Mouse (Mus musculus): ENCODE results near the gene Ube2t. TPM values are rescaled to one million over a fixed set of nuclear protein-coding genes. Genes with fewer than 3 reads are reported as not detected.

Ube2t gene
- total RNA-seq, 1 experiment = 29.7 TPM

DNA sequence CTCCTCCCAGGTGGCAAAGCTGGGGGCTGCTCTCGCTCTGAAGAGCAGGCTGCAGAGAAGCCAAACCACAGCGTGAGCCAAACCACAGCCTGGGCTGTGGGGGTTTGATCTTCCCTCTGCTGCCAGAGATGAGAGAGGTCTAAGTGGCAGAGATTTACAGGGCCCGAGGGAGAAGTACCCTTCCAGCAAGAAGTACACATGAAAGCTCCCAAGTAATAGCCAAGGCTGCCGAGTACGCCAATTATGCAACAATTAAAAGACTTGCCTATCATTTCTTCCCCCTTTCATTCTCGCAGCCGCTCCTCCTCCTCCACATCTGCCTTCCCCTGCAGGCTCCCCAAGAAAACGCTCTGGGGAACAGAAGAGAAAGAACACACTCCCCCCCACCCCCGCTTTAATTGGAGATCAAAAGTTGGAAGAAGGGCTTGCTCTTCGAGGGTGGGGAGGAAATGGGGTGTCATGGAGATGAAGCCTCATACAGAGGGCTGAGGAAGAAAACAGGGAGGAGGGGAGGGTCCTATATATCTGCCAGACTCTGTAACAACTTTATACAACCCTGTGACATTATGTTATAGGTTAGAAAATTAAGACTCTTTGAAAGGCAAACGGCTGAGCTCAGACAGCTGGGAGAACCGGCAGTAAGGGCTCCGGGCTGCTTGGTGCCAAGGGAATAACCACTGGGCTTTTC, 56.9 kb downstream of the Ube2t start:
- no peaks in the 10 kb centered on the region for H3K9me3 ChIP-seq (ENCODE audit: control insufficient read depth, insufficient read depth, low read depth, low read length)
- no peak for DNase-seq (ENCODE audit: low read depth, low spot score)
- H3K4me1 ChIP-seq (ENCODE audit: control insufficient read depth in 2 of 2, insufficient read depth in 2 of 2, low read length in 2 of 2, poor library complexity in 1 of 2) = no peaks in the 10 kb centered on the region; a peak in 1 of 4 replicates
- no peak overlapping the region for H3K4me3 ChIP-seq (ENCODE audit: insufficient read depth in 1 of 2, low read depth in 1 of 2, low read length in 2 of 2, poor library complexity in 1 of 2, severe bottlenecking in 1 of 2)
- no peak for TF ChIP-seq ZC3H11A (IDR thresholded peaks at IDR 0.05; ENCODE audit: borderline replicate concordance, low read depth, low read length)
- no peak for TF ChIP-seq ZNF384 (IDR thresholded peaks at IDR 0.05; ENCODE audit: low read depth, low read length)
- no peak for TF ChIP-seq HCFC1 (IDR thresholded peaks at IDR 0.05; ENCODE audit: borderline replicate concordance, insufficient read depth, low read length)
- no peak for TF ChIP-seq MAFK (IDR thresholded peaks at IDR 0.05; ENCODE audit: insufficient read depth, low read depth, low read length)
- no peak for TF ChIP-seq CHD2 (IDR thresholded peaks at IDR 0.05; ENCODE audit: low read depth, low read length)
- H3K9ac ChIP-seq (ENCODE audit: insufficient read depth, low read depth, low read length, poor library complexity, severe bottlenecking) = no peak overlapping the region
- no peaks in the 10 kb centered on the region for H3K36me3 ChIP-seq (ENCODE audit: control insufficient read depth, insufficient read depth, low read length, poor library complexity, severe bottlenecking)
- H3K27ac ChIP-seq (ENCODE audit: insufficient read depth, low read depth, low read length, poor library complexity, severe bottlenecking) = no peak overlapping the region
- in situ Hi-C loops (cut with MboI; ENCODE audit: low sequenced_read_pairs in 2 of 2, unreplicated experiment in 2 of 2) = no loop called here

DNA sequence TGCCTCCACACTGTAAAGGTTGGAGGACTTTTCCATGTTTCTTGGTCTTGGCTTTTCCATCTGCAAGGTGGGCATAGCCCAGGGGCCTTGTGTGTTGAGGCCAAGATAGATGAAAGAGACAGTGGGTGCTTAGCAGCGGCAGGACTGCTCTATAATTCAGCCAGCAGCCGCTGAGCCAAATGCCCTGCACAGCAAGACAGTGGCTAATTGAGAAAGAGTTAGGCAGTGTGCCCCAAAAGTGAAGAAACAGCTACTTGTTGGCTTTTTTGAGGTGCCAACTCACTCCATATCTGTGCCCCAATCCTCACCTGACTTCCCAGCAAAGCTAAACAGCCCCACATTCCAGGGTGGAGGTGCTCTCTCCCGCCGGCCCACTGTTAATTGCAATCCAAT, 57.4 kb downstream of the Ube2t start:
- TF ChIP-seq ZC3H11A (IDR thresholded peaks at IDR 0.05; ENCODE audit: borderline replicate concordance, low read depth, low read length) (no peak), CHD2 (IDR thresholded peaks at IDR 0.05; ENCODE audit: low read depth, low read length) (no peak), MAFK (IDR thresholded peaks at IDR 0.05; ENCODE audit: insufficient read depth, low read depth, low read length) (no peak), HCFC1 (IDR thresholded peaks at IDR 0.05; ENCODE audit: borderline replicate concordance, insufficient read depth, low read length) (no peak), ZNF384 (IDR thresholded peaks at IDR 0.05; ENCODE audit: low read depth, low read length) (no peak)
- no peak overlapping the region for H3K27ac ChIP-seq (ENCODE audit: insufficient read depth, low read depth, low read length, poor library complexity, severe bottlenecking)
- no peak overlapping the region for H3K9ac ChIP-seq (ENCODE audit: insufficient read depth, low read depth, low read length, poor library complexity, severe bottlenecking)
- no peak for DNase-seq (ENCODE audit: low read depth, low spot score)
- no peak overlapping the region for H3K4me3 ChIP-seq (ENCODE audit: insufficient read depth in 1 of 2, low read depth in 1 of 2, low read length in 2 of 2, poor library complexity in 1 of 2, severe bottlenecking in 1 of 2)
- H3K36me3 ChIP-seq (ENCODE audit: control insufficient read depth, insufficient read depth, low read length, poor library complexity, severe bottlenecking) = no peaks in the 10 kb centered on the region
- no peaks in the 10 kb centered on the region for H3K9me3 ChIP-seq (ENCODE audit: control insufficient read depth, insufficient read depth, low read depth, low read length)
- H3K4me1 ChIP-seq (ENCODE audit: control insufficient read depth in 2 of 2, insufficient read depth in 2 of 2, low read length in 2 of 2, poor library complexity in 1 of 2) = no peaks in the 10 kb centered on the region; a peak in 1 of 4 replicates
- in situ Hi-C loops (cut with MboI; ENCODE audit: low sequenced_read_pairs in 2 of 2, unreplicated experiment in 2 of 2) = no loop called here

DNA sequence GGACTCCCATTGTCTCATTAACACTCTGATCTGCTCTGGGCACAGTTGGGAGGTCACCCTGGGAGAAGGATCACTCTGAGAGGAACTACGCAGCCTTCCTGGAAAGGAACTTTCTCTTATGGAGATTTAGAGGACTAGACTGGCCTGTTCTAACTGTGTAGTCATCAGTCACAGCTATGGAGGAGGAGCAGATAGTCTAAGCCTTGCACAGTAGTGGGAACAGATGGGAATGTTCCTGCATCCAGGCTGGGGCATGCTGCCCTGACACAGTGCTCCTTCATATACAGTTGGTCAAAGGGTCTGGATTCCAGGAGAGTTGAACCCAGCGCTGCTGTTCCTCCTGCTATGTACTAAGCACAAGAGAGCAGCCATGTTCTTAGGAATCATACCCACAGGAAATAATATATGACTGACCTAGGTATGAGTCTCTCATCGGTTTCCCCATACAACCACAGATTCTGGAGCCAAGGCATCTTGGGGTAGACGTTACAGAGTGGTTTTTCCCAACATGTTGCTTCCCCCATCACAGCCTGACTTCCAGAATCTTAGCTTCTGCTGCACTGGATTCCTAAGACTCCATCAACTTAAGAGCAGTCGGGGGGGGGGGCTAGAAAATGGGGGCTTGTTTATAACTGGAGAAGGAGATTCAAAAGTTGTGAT, 58.0 kb downstream of the Ube2t start:
- TF ChIP-seq ZC3H11A (IDR thresholded peaks at IDR 0.05; ENCODE audit: borderline replicate concordance, low read depth, low read length) (no peak), ZNF384 (IDR thresholded peaks at IDR 0.05; ENCODE audit: low read depth, low read length) (no peak), HCFC1 (IDR thresholded peaks at IDR 0.05; ENCODE audit: borderline replicate concordance, insufficient read depth, low read length) (no peak), CHD2 (IDR thresholded peaks at IDR 0.05; ENCODE audit: low read depth, low read length) (no peak)
- no peak for DNase-seq (ENCODE audit: low read depth, low spot score)
- H3K36me3 ChIP-seq (ENCODE audit: control insufficient read depth, insufficient read depth, low read length, poor library complexity, severe bottlenecking) = no peaks in the 10 kb centered on the region
- in situ Hi-C loops (cut with MboI; ENCODE audit: low sequenced_read_pairs in 2 of 2, unreplicated experiment in 2 of 2) = no loop called here
- H3K27ac ChIP-seq (ENCODE audit: insufficient read depth, low read depth, low read length, poor library complexity, severe bottlenecking) = no peak overlapping the region
- H3K9ac ChIP-seq (ENCODE audit: insufficient read depth, low read depth, low read length, poor library complexity, severe bottlenecking) = no peak overlapping the region
- no peaks in the 10 kb centered on the region; a peak in 1 of 4 replicates for H3K4me1 ChIP-seq (ENCODE audit: control insufficient read depth in 2 of 2, insufficient read depth in 2 of 2, low read length in 2 of 2, poor library complexity in 1 of 2)
- H3K4me3 ChIP-seq (ENCODE audit: insufficient read depth in 1 of 2, low read depth in 1 of 2, low read length in 2 of 2, poor library complexity in 1 of 2, severe bottlenecking in 1 of 2) = no peak overlapping the region
- no peaks in the 10 kb centered on the region for H3K9me3 ChIP-seq (ENCODE audit: control insufficient read depth, insufficient read depth, low read depth, low read length)

DNA sequence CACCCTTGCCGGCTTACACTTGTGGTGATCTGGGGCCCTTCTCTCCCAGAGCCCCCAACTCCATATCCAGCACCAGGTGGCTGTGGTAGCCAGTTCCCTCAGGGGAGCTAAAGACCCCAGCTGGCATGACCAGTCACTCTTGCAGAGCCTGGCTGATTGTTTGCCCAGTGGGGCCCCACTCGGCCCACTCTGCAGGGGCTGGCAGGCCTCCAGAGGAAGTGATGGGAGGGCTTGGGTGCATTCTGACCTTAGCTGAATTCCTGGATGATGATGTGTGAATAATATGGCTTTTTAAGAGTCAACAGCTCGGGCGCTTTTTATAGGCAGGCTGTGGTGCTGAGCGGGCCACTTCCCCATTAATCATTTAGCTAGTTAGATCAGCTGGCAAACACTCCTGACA, 58.6 kb downstream of the Ube2t start:
- Histone ChIP-seq H3K27ac (ENCODE audit: insufficient read depth, low read depth, low read length, poor library complexity, severe bottlenecking) (no peak overlapping the region), H3K4me3 (ENCODE audit: insufficient read depth in 1 of 2, low read depth in 1 of 2, low read length in 2 of 2, poor library complexity in 1 of 2, severe bottlenecking in 1 of 2) (no peak overlapping the region), H3K36me3 (ENCODE audit: control insufficient read depth, insufficient read depth, low read length, poor library complexity, severe bottlenecking) (no peaks in the 10 kb centered on the region), H3K9me3 (ENCODE audit: control insufficient read depth, insufficient read depth, low read depth, low read length) (no peaks in the 10 kb centered on the region), H3K9ac (ENCODE audit: insufficient read depth, low read depth, low read length, poor library complexity, severe bottlenecking) (no peak overlapping the region), H3K4me1 (ENCODE audit: control insufficient read depth in 2 of 2, insufficient read depth in 2 of 2, low read length in 2 of 2, poor library complexity in 1 of 2) (no peaks in the 10 kb centered on the region; a peak in 1 of 4 replicates)
- no peak for DNase-seq (ENCODE audit: low read depth, low spot score)
- TF ChIP-seq MAFK (IDR thresholded peaks at IDR 0.05; ENCODE audit: insufficient read depth, low read depth, low read length) = no peak
- no peak for TF ChIP-seq CHD2 (IDR thresholded peaks at IDR 0.05; ENCODE audit: low read depth, low read length)
- TF ChIP-seq ZC3H11A (IDR thresholded peaks at IDR 0.05; ENCODE audit: borderline replicate concordance, low read depth, low read length) = no peak
- TF ChIP-seq ZNF384 (IDR thresholded peaks at IDR 0.05; ENCODE audit: low read depth, low read length) = no peak
- no peak for TF ChIP-seq HCFC1 (IDR thresholded peaks at IDR 0.05; ENCODE audit: borderline replicate concordance, insufficient read depth, low read length)
- in situ Hi-C loops (cut with MboI; ENCODE audit: low sequenced_read_pairs in 2 of 2, unreplicated experiment in 2 of 2) = no loop called here

All from ES-E14 (cell line).